Mouse (Mus musculus) hindbrain, embryonic 14.5 days (tissue): ENCODE data around the gene Tulp2. TPM values are rescaled to one million over a fixed set of nuclear protein-coding genes. Genes with fewer than 3 reads are reported as not detected.

Source experiments
- ATAC-seq: fragments of 200-750 bp; cut with Nextera tagmentation; 2 replicates; pipeline ENCODE4 v1.8.0; 2017; ENCODE audit warnings: moderate number of reproducible peaks, mild to moderate bottlenecking, moderate TSS enrichment, moderate library complexity; ENCODE audit not compliant: low FRiP score
- DNase-seq: peaks from one replicate; pipeline ENCODE4 v3.0.0-alpha.2; 2015; ENCODE audit warnings: low spot score
- H3K27ac ChIP-seq: fragments of 300-500 bp; sonication (generic); 2 replicates; pipeline ENCODE4 v1.5.1; 2014; ENCODE audit warnings: mild to moderate bottlenecking, moderate library complexity
- H3K27me3 ChIP-seq: fragments of 300-500 bp; sonication (generic); 2 replicates; pipeline ENCODE4 v1.6.1; 2014; ENCODE audit warnings: mild to moderate bottlenecking, low read length, mixed read lengths; ENCODE audit not compliant: control insufficient read depth, insufficient read depth
- H3K36me3 ChIP-seq: fragments of 300-500 bp; sonication (generic); replicated peaks from 2 replicates; pipeline ENCODE4 v1.6.1; 2014; ENCODE audit not compliant: control insufficient read depth, insufficient read depth
- H3K4me1 ChIP-seq: fragments of 300-500 bp; sonication (generic); replicated peaks from 2 replicates; pipeline ENCODE4 v1.6.1; 2014; ENCODE audit warnings: antibody characterized with exemption, low read length, mixed read lengths; ENCODE audit not compliant: control insufficient read depth, insufficient read depth
- H3K4me2 ChIP-seq: fragments of 300-500 bp; sonication (generic); replicated peaks from 2 replicates; pipeline ENCODE4 v1.6.1; 2014; ENCODE audit warnings: mild to moderate bottlenecking, moderate library complexity
- H3K4me3 ChIP-seq: fragments of 300-500 bp; sonication (generic); replicated peaks from 2 replicates; pipeline ENCODE4 v1.5.1; 2014; ENCODE audit warnings: mild to moderate bottlenecking, low read length
- H3K9ac ChIP-seq: fragments of 300-500 bp; sonication (generic); 2 replicates; pipeline ENCODE4 v1.6.1; 2014
- H3K9me3 ChIP-seq: fragments of 300-500 bp; sonication (generic); 2 replicates; pipeline ENCODE4 v1.6.1; 2016; ENCODE audit warnings: low read length; ENCODE audit not compliant: control insufficient read depth
- WGBS: fragments of 180-500 bp; shearing (Covaris S2); extraction: QIAGEN DNeasy Blood & Tissue Kit; methylation state at CpG from one replicate; pipeline ENCODE4 v1.1.7; 2014; 5-methylcytosine and 5-hydroxymethylcytosine counted together
- polyA plus RNA-seq: library from polyadenylated mRNA; unstranded; fragments of >200 nt; fragmentation: Nextera tagmentation; extraction: Ambion mirVana; gene quantifications from 2 replicates; pipeline ENCODE4 v1.2.1, GENCODE M21; 2014

Tulp2 gene
- polyA plus RNA-seq, 1 experiment from 2014 or later, result 0.35 TPM

GRCm38 (mm10) chr7:45446589-45446988 is 35.1 kb upstream of the Tulp2 start:
- H3K9me3 ChIP-seq, result no peaks in the 10 kb centered on the region
- H3K9ac ChIP-seq, result no peak overlapping the region
- H3K4me3 ChIP-seq, result no peak overlapping the region
- no peaks in the 10 kb centered on the region for H3K27me3 ChIP-seq
- no peak overlapping the region for H3K4me2 ChIP-seq
- no peaks in the 10 kb centered on the region for H3K4me1 ChIP-seq
- ATAC-seq (no peak), DNase-seq (no peak)
- H3K27ac ChIP-seq, result no peak overlapping the region
- peaks cover 57% of the 10 kb centered on the region for H3K36me3 ChIP-seq

GRCm38 (mm10) chr7:45447325-45447990 is 34.2 kb upstream of the Tulp2 start:
- WGBS, result 42% methylated on average over 11 of the region's 11 CpGs
- no peaks in the 10 kb centered on the region for H3K4me1 ChIP-seq
- no peak for ATAC-seq

GRCm38 (mm10) chr7:45449974-45450373 is 31.7 kb upstream of the Tulp2 start:
- H3K36me3 ChIP-seq, result peaks cover 59% of the 10 kb centered on the region
- ATAC-seq, result no peak
- no peak overlapping the region for H3K4me3 ChIP-seq
- H3K9me3 ChIP-seq, result no peaks in the 10 kb centered on the region
- no peaks in the 10 kb centered on the region for H3K4me1 ChIP-seq
- no peak overlapping the region for H3K4me2 ChIP-seq
- no peak for DNase-seq
- WGBS, result 93% methylated on average over 1 of the region's 1 CpGs
- H3K27ac ChIP-seq, result no peak overlapping the region
- no peaks in the 10 kb centered on the region for H3K27me3 ChIP-seq
- no peak overlapping the region for H3K9ac ChIP-seq

More at GRCm38 (mm10) chr7:45447325-45447990, 34.2 kb upstream of the Tulp2 start:
- Histone ChIP-seq H3K4me3 (no peak overlapping the region), H3K9ac (no peak overlapping the region), H3K27ac (no peak overlapping the region), H3K4me2 (no peak overlapping the region), H3K36me3 (peaks cover 60% of the 10 kb centered on the region), H3K9me3 (no peaks in the 10 kb centered on the region), H3K27me3 (no peaks in the 10 kb centered on the region)
- no peak for DNase-seq

- Histone ChIP-seq H3K9ac (0 out of 2 replicates have a peak overlapping the region, but pooled peaks have one; percentile 0), H3K4me3 (no peak overlapping the region), H3K4me2 (no peak overlapping the region), H3K9me3 (no peaks in the 10 kb centered on the region), H3K36me3 (peaks cover 70% of the 10 kb centered on the region), H3K4me1 (peaks cover under 1% of the 10 kb centered on the region; the same call in 1 of the 2 replicates), H3K27ac (no peak overlapping the region), H3K27me3 (no peaks in the 10 kb centered on the region)
- ATAC-seq (peak; percentile 69), DNase-seq (peak; percentile 84)
- 51% methylated on average over 23 of the region's 23 CpGs for WGBS
Observed at GRCm38 (mm10) chr7:45451344-45451982, 30.2 kb upstream of the Tulp2 start.

- H3K27me3 ChIP-seq, result no peaks in the 10 kb centered on the region
- no peak for DNase-seq
- 93% methylated on average over 15 of the region's 15 CpGs for WGBS
- no peaks in the 10 kb centered on the region for H3K9me3 ChIP-seq
- H3K4me3 ChIP-seq, result no peak overlapping the region
- H3K36me3 ChIP-seq, result peaks cover 70% of the 10 kb centered on the region
- no peak overlapping the region for H3K9ac ChIP-seq
- no peak for ATAC-seq
- no peak overlapping the region for H3K4me2 ChIP-seq
- no peak overlapping the region for H3K27ac ChIP-seq
- H3K4me1 ChIP-seq, result peaks cover 20% of the 10 kb centered on the region
Observed at GRCm38 (mm10) chr7:45454971-45455370, 26.7 kb upstream of the Tulp2 start.

- ATAC-seq, result no peak
- Histone ChIP-seq H3K36me3 (peaks cover 68% of the 10 kb centered on the region), H3K27ac (no peak overlapping the region), H3K9me3 (no peaks in the 10 kb centered on the region), H3K4me2 (no peak overlapping the region), H3K4me1 (peaks cover 30% of the 10 kb centered on the region), H3K4me3 (no peak overlapping the region), H3K27me3 (no peaks in the 10 kb centered on the region), H3K9ac (no peak overlapping the region)
- 76% methylated on average over 13 of the region's 13 CpGs for WGBS
- DNase-seq, result no peak
Observed at GRCm38 (mm10) chr7:45455932-45456696, 25.6 kb upstream of the Tulp2 start.

- Histone ChIP-seq H3K9ac (peak overlapping the region; percentile 82), H3K27me3 (no peaks in the 10 kb centered on the region), H3K4me1 (peaks cover 31% of the 10 kb centered on the region), H3K4me3 (peak overlapping the region; percentile 78; the same call in 1 of the 2 replicates), H3K9me3 (no peaks in the 10 kb centered on the region), H3K36me3 (peaks cover 69% of the 10 kb centered on the region), H3K4me2 (peak overlapping the region; percentile 92), H3K27ac (no peak overlapping the region)
- WGBS, result 48% methylated on average over 9 of the region's 9 CpGs
- ATAC-seq (no peak), DNase-seq (no peak)
Observed at GRCm38 (mm10) chr7:45456721-45457203, 24.9 kb upstream of the Tulp2 start.

DNA sequence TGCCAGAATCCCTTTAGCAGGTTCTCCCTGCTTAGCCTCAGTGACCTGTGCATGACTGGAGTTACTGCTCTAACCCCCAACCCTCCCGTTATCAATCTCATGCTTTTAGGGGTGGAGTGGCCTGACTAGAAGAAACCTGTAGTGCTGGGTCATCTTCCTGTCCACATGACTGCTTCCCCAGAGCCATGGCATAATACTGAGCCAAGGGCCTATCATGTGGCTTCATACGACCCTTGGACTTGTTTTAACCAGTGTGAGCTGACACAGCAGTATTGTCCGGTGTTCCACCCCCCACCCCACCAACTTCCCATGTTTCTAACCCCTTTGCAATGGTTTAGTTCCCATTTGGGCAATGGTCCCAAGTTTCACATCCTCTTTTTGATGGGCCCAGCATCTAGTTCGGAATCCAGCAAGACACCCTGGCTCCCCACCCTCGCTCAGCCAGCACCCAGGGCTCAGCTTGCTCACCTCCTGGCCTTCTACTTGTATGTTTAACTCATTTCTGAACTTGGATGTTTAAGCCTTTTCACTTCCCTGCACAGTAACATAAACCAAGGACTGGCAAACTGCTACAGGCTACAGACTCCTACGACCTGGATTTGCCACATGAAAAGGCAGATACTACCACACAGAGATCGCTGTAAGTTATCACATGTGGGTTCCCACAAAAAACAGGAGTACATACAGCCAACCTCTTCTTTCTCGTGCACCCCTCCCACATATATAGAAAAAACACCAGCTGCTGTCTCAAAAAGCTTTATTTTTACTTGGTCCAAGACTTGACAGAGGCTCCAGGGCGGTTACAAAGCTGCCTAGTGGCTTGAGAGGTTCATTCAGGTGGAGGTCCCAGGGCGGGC is 24.2 kb upstream of the Tulp2 start:
- Histone ChIP-seq H3K4me1 (peaks cover 31% of the 10 kb centered on the region), H3K27me3 (no peaks in the 10 kb centered on the region), H3K4me2 (peak overlapping the region; percentile 92), H3K4me3 (peak overlapping the region; percentile 78), H3K36me3 (peaks cover 69% of the 10 kb centered on the region), H3K27ac (0 out of 2 replicates have a peak overlapping the region, but pooled peaks have one; percentile 97), H3K9me3 (no peaks in the 10 kb centered on the region), H3K9ac (peak overlapping the region; percentile 82)
- ATAC-seq (no peak), DNase-seq (no peak)
- WGBS, result 70% methylated on average over 10 of the region's 10 CpGs
